Mouse (Mus musculus): ENCODE results near the gene Mcam. TPM values are rescaled to one million over a fixed set of nuclear protein-coding genes. Genes with fewer than 3 reads are reported as not detected.
A peak's percentile ranks its signal among the peaks of the same experiment; 100 is the strongest.

The Mcam gene
- total and polyA plus RNA-seq, 2 experiments: 3.6 to 4.2 TPM

GRCm38 (mm10) chr9:44133287-44133686 is 982 bp upstream of the Mcam start:
- no peak for TF ChIP-seq CTCF (IDR thresholded peaks at IDR 0.05; ENCODE audit: low read depth, low read length)
- no peak for TF ChIP-seq POLR2A (IDR thresholded peaks at IDR 0.05; ENCODE audit: extremely low read depth, insufficient read depth, low read length)
- H3K9ac ChIP-seq (ENCODE audit: low read depth, low read length): no peak overlapping the region; the same call in 1 of the 2 replicates
- no peak for DNase-seq (ENCODE audit: extremely low read depth, low read depth, low spot score)
- H3K27me3 ChIP-seq (ENCODE audit: control insufficient read depth, insufficient read depth, low read length): peaks cover 10% of the 10 kb centered on the region; the same call in 1 of the 2 replicates
- 12% methylated on average over 2 of the region's 2 CpGs for WGBS
- peaks cover 4% of the 10 kb centered on the region; the same call in 1 of the 2 replicates for H3K4me1 ChIP-seq (ENCODE audit: control insufficient read depth, insufficient read depth, low read length)
- H3K4me3 ChIP-seq (ENCODE audit: insufficient read depth, low read depth, low read length): no peak overlapping the region
- H3K27ac ChIP-seq (replicated peaks; ENCODE audit: insufficient read depth, low read depth, low read length): peak overlapping the region; percentile 71
- H3K79me2 ChIP-seq (ENCODE audit: control insufficient read depth, insufficient read depth, low read length): no peaks in the 10 kb centered on the region; the same call in 1 of the 2 replicates
- H3K36me3 ChIP-seq (ENCODE audit: control insufficient read depth, insufficient read depth, low read length): no peaks in the 10 kb centered on the region

GRCm38 (mm10) chr9:44134851-44135730 is 822 bp downstream of the Mcam start:
- H3K79me2 ChIP-seq (ENCODE audit: control insufficient read depth, insufficient read depth, low read length): no peaks in the 10 kb centered on the region; the same call in 1 of the 2 replicates
- TF ChIP-seq POLR2A (IDR thresholded peaks at IDR 0.05; ENCODE audit: extremely low read depth, insufficient read depth, low read length) (no peak), CTCF (IDR thresholded peaks at IDR 0.05; ENCODE audit: low read depth, low read length) (no peak)
- H3K4me1 ChIP-seq (ENCODE audit: control insufficient read depth, insufficient read depth, low read length): peaks cover 4% of the 10 kb centered on the region; the same call in 1 of the 2 replicates
- peak overlapping the region; percentile 80 for H3K9ac ChIP-seq (ENCODE audit: low read depth, low read length)
- no peak for DNase-seq (ENCODE audit: extremely low read depth, low read depth, low spot score)
- peak overlapping the region; percentile 70 for H3K4me3 ChIP-seq (ENCODE audit: insufficient read depth, low read depth, low read length)
- WGBS: 4% methylated on average over 49 of the region's 49 CpGs
- H3K36me3 ChIP-seq (ENCODE audit: control insufficient read depth, insufficient read depth, low read length): no peaks in the 10 kb centered on the region
- peaks cover 9% of the 10 kb centered on the region; the same call in 1 of the 2 replicates for H3K27me3 ChIP-seq (ENCODE audit: control insufficient read depth, insufficient read depth, low read length)
- H3K27ac ChIP-seq (replicated peaks; ENCODE audit: insufficient read depth, low read depth, low read length): no peak overlapping the region

GRCm38 (mm10) chr9:44135731-44136411 is 1.6 kb downstream of the Mcam start:
- Histone ChIP-seq H3K27ac (replicated peaks; ENCODE audit: insufficient read depth, low read depth, low read length) (no peak overlapping the region), H3K36me3 (ENCODE audit: control insufficient read depth, insufficient read depth, low read length) (no peaks in the 10 kb centered on the region), H3K4me1 (ENCODE audit: control insufficient read depth, insufficient read depth, low read length) (peaks cover 4% of the 10 kb centered on the region; the same call in 1 of the 2 replicates), H3K79me2 (ENCODE audit: control insufficient read depth, insufficient read depth, low read length) (no peaks in the 10 kb centered on the region; the same call in 1 of the 2 replicates), H3K9ac (ENCODE audit: low read depth, low read length) (no peak overlapping the region), H3K27me3 (ENCODE audit: control insufficient read depth, insufficient read depth, low read length) (0 out of 2 replicates have a peak, but pooled peaks cover 6% of the 10 kb centered on the region), H3K4me3 (ENCODE audit: insufficient read depth, low read depth, low read length) (no peak overlapping the region)
- TF ChIP-seq POLR2A (IDR thresholded peaks at IDR 0.05; ENCODE audit: extremely low read depth, insufficient read depth, low read length) (no peak), CTCF (IDR thresholded peaks at IDR 0.05; ENCODE audit: low read depth, low read length) (no peak)
- WGBS: 68% methylated on average over 7 of the region's 7 CpGs
- DNase-seq (ENCODE audit: extremely low read depth, low read depth, low spot score): no peak

- peaks cover 4% of the 10 kb centered on the region; the same call in 1 of the 2 replicates for H3K4me1 ChIP-seq (ENCODE audit: control insufficient read depth, insufficient read depth, low read length)
- H3K27me3 ChIP-seq (ENCODE audit: control insufficient read depth, insufficient read depth, low read length): 0 out of 2 replicates have a peak, but pooled peaks cover 6% of the 10 kb centered on the region
- no peak overlapping the region for H3K27ac ChIP-seq (replicated peaks; ENCODE audit: insufficient read depth, low read depth, low read length)
- WGBS: 67% methylated on average over 4 of the region's 4 CpGs
- H3K36me3 ChIP-seq (ENCODE audit: control insufficient read depth, insufficient read depth, low read length): no peaks in the 10 kb centered on the region
- TF ChIP-seq CTCF (IDR thresholded peaks at IDR 0.05; ENCODE audit: low read depth, low read length): no peak
- no peak for TF ChIP-seq POLR2A (IDR thresholded peaks at IDR 0.05; ENCODE audit: extremely low read depth, insufficient read depth, low read length)
- H3K79me2 ChIP-seq (ENCODE audit: control insufficient read depth, insufficient read depth, low read length): no peaks in the 10 kb centered on the region; the same call in 1 of the 2 replicates
- H3K4me3 ChIP-seq (ENCODE audit: insufficient read depth, low read depth, low read length): no peak overlapping the region
- H3K9ac ChIP-seq (ENCODE audit: low read depth, low read length): no peak overlapping the region
- DNase-seq (ENCODE audit: extremely low read depth, low read depth, low spot score): no peak
Measured at GRCm38 (mm10) chr9:44137846-44138245, 3.6 kb downstream of the Mcam start.

GRCm38 (mm10) chr9:44141951-44142350 is 7.7 kb downstream of the Mcam start:
- Histone ChIP-seq H3K36me3 (ENCODE audit: control insufficient read depth, insufficient read depth, low read length) (peaks cover 6% of the 10 kb centered on the region; the same call in 1 of the 2 replicates), H3K4me3 (ENCODE audit: insufficient read depth, low read depth, low read length) (no peak overlapping the region), H3K9ac (ENCODE audit: low read depth, low read length) (no peak overlapping the region), H3K27ac (replicated peaks; ENCODE audit: insufficient read depth, low read depth, low read length) (no peak overlapping the region), H3K4me1 (ENCODE audit: control insufficient read depth, insufficient read depth, low read length) (no peaks in the 10 kb centered on the region), H3K27me3 (ENCODE audit: control insufficient read depth, insufficient read depth, low read length) (no peaks in the 10 kb centered on the region), H3K79me2 (ENCODE audit: control insufficient read depth, insufficient read depth, low read length) (no peaks in the 10 kb centered on the region)
- no peak for DNase-seq (ENCODE audit: extremely low read depth, low read depth, low spot score)
- 76% methylated on average over 5 of the region's 5 CpGs for WGBS
- TF ChIP-seq CTCF (IDR thresholded peaks at IDR 0.05; ENCODE audit: low read depth, low read length) (no peak), POLR2A (IDR thresholded peaks at IDR 0.05; ENCODE audit: extremely low read depth, insufficient read depth, low read length) (no peak)

All from liver, adult 2 months (tissue).